Mouse (Mus musculus): ENCODE results near the gene Kif23. TPM values are rescaled to one million over a fixed set of nuclear protein-coding genes. Genes with fewer than 3 reads are reported as not detected.

The Kif23 gene
- polyA plus RNA-seq, 1 experiment from 2014 or later, result 7.7 TPM

DNA sequence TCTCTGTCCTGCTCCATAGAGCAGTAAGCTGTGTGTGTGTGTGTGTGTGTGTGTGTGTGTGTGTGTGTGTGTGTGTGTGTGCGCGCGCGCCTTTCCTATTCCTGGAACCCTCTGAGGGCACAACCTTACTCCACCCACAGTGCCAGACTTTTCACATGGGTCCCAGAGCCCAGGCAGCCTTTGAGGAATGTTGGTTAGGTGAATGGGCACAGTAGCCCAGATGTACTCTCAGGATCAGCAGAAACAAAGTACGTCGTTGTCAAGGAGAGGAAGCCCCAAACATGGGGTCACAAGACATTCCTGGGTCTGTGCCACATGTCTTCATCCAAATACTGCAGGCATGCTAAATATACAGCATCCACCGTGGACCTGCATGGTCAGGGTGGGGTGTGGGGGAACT, 19.4 kb upstream of the Kif23 start:
- 86% methylated on average over 7 of the region's 7 CpGs for WGBS
- no peak overlapping the region for H3K4me3 ChIP-seq (ENCODE audit: low read depth, low read length)
- no peaks in the 10 kb centered on the region for H3K9me3 ChIP-seq (ENCODE audit: low read length)
- H3K9ac ChIP-seq (replicated peaks; ENCODE audit: low read depth), result no peak overlapping the region
- H3K27ac ChIP-seq (ENCODE audit: low read length), result no peak overlapping the region
- TF ChIP-seq CTCF (IDR thresholded peaks at IDR 0.05) (no peak), EP300 (IDR thresholded peaks at IDR 0.05) (no peak)
- no peaks in the 10 kb centered on the region for H3K36me3 ChIP-seq (ENCODE audit: insufficient read depth, low read length)
- no peaks in the 10 kb centered on the region; the same call in 1 of the 2 replicates for H3K4me1 ChIP-seq (ENCODE audit: insufficient read depth, low read depth, low read length)
- no peak overlapping the region for H3K4me2 ChIP-seq (replicated peaks; ENCODE audit: low read depth, low read length)
- no peaks in the 10 kb centered on the region for H3K27me3 ChIP-seq (replicated peaks; ENCODE audit: insufficient read depth, low read length)
- peak; percentile 8; the same call in 1 of the 2 replicates for ATAC-seq
- no peak for DNase-seq (ENCODE audit: low spot score)

DNA sequence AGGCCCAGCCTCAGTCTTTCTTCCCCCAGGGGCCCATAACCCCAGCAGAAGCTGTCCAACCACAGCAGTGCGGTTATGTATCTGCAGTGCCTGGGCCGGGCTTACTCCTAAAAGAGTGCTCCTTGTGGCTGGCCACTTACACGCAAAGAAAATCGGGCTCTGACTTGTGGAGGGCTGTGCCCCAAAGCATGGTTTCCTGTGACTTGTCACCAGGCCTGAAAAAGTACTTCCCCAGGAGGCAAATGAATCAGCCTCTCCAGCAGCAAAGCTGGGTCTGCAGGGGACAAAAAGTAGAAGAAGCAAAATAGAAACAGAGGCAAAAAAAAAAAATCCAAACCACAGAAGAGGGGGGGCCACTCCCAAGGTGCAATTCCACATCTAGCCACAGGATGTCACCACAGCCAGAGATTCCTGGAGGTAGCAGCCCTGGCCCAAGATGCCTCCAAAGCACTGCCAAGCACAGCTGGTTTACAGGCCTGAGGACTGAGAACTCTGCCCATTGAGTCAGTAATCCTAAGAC, 18.9 kb upstream of the Kif23 start:
- TF ChIP-seq CTCF (IDR thresholded peaks at IDR 0.05) (peak; percentile 95), EP300 (IDR thresholded peaks at IDR 0.05) (no peak)
- DNase-seq (ENCODE audit: low spot score) (peak; percentile 80), ATAC-seq (peak; percentile 70)
- H3K9me3 ChIP-seq (ENCODE audit: low read length), result no peaks in the 10 kb centered on the region
- peak overlapping the region; percentile 26; the same call in 1 of the 2 replicates for H3K27ac ChIP-seq (ENCODE audit: low read length)
- H3K36me3 ChIP-seq (ENCODE audit: insufficient read depth, low read length), result no peaks in the 10 kb centered on the region
- H3K4me1 ChIP-seq (ENCODE audit: insufficient read depth, low read depth, low read length), result peaks cover 3% of the 10 kb centered on the region; the same call in 1 of the 2 replicates
- no peak overlapping the region for H3K9ac ChIP-seq (replicated peaks; ENCODE audit: low read depth)
- no peak overlapping the region for H3K4me3 ChIP-seq (ENCODE audit: low read depth, low read length)
- H3K4me2 ChIP-seq (replicated peaks; ENCODE audit: low read depth, low read length), result no peak overlapping the region
- 24% methylated on average over 4 of the region's 4 CpGs for WGBS
- no peaks in the 10 kb centered on the region for H3K27me3 ChIP-seq (replicated peaks; ENCODE audit: insufficient read depth, low read length)

DNA sequence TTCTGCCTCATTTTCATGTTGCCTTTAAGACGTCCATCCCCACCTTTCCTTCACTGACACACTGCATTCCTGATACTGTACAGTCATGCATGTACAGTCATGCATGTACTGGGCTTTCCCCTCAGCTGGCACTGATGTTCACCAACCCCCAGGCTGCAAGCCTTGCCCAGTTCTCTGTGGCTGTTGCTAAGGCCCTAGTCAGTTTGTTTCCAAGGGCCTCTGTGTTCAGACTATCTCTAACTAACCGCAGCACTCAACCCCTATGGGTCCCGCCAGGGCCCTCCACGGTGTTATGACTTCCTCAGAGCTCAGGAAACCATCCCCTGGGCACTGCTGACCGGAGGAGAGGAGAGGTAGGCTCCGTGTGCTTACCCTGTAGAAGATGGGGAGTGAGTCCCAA, 16.8 kb upstream of the Kif23 start:
- no peak overlapping the region for H3K4me3 ChIP-seq (ENCODE audit: low read depth, low read length)
- no peak overlapping the region for H3K27ac ChIP-seq (ENCODE audit: low read length)
- DNase-seq (ENCODE audit: low spot score) (peak; percentile 19), ATAC-seq (0 out of 2 replicates have a peak, but pooled peaks have one; percentile 10)
- TF ChIP-seq CTCF (IDR thresholded peaks at IDR 0.05), result no peak
- TF ChIP-seq EP300 (IDR thresholded peaks at IDR 0.05), result no peak
- H3K4me2 ChIP-seq (replicated peaks; ENCODE audit: low read depth, low read length), result no peak overlapping the region
- H3K27me3 ChIP-seq (replicated peaks; ENCODE audit: insufficient read depth, low read length), result no peaks in the 10 kb centered on the region
- 53% methylated on average over 6 of the region's 6 CpGs for WGBS
- H3K9ac ChIP-seq (replicated peaks; ENCODE audit: low read depth), result no peak overlapping the region
- H3K4me1 ChIP-seq (ENCODE audit: insufficient read depth, low read depth, low read length), result peaks cover 3% of the 10 kb centered on the region; the same call in 1 of the 2 replicates
- H3K36me3 ChIP-seq (ENCODE audit: insufficient read depth, low read length), result no peaks in the 10 kb centered on the region
- no peaks in the 10 kb centered on the region for H3K9me3 ChIP-seq (ENCODE audit: low read length)

GRCm38 (mm10) chr9:61961181-61961580, 14.6 kb upstream of the Kif23 start:
- DNase-seq (ENCODE audit: low spot score), result no peak

DNA sequence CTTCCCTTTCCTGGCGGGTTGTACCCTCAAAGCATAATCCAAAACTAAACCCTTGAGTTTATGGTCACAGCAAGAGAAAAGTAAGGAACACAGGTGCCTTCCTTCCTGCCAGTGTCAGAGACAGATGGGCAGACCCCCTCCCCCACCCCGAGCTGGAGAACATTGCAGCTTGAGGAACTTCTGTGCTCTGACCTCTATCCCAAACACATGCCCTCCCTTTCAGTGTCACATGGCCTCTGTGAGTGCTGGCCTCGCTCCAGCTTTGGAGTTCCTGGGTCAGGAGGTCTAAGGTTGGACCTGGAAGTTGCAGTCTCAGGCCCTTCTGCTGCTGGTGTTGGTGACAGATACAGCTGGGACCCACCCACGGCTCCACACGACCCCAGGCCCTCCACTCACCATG, 14.2 kb upstream of the Kif23 start:
- ATAC-seq (0 out of 2 replicates have a peak, but pooled peaks have one; percentile 8), DNase-seq (ENCODE audit: low spot score) (peak; percentile 67)
- no peak for TF ChIP-seq CTCF (IDR thresholded peaks at IDR 0.05)
- no peak for TF ChIP-seq EP300 (IDR thresholded peaks at IDR 0.05)
- Histone ChIP-seq H3K9me3 (ENCODE audit: low read length) (no peaks in the 10 kb centered on the region), H3K27me3 (replicated peaks; ENCODE audit: insufficient read depth, low read length) (no peaks in the 10 kb centered on the region), H3K4me1 (ENCODE audit: insufficient read depth, low read depth, low read length) (peaks cover 3% of the 10 kb centered on the region; the same call in 1 of the 2 replicates), H3K36me3 (ENCODE audit: insufficient read depth, low read length) (no peaks in the 10 kb centered on the region), H3K4me2 (replicated peaks; ENCODE audit: low read depth, low read length) (no peak overlapping the region), H3K9ac (replicated peaks; ENCODE audit: low read depth) (no peak overlapping the region), H3K27ac (ENCODE audit: low read length) (peak overlapping the region; percentile 86), H3K4me3 (ENCODE audit: low read depth, low read length) (no peak overlapping the region)
- WGBS, result 17% methylated on average over 5 of the region's 5 CpGs

More at GRCm38 (mm10) chr9:61961181-61961580, 14.6 kb upstream of the Kif23 start:
- no peaks in the 10 kb centered on the region for H3K36me3 ChIP-seq (ENCODE audit: insufficient read depth, low read length)
- no peak overlapping the region for H3K9ac ChIP-seq (replicated peaks; ENCODE audit: low read depth)
- no peak overlapping the region for H3K4me3 ChIP-seq (ENCODE audit: low read depth, low read length)
- TF ChIP-seq EP300 (IDR thresholded peaks at IDR 0.05) (no peak), CTCF (IDR thresholded peaks at IDR 0.05) (no peak)
- 84% methylated on average over 4 of the region's 4 CpGs for WGBS
- ATAC-seq, result no peak
- no peaks in the 10 kb centered on the region for H3K27me3 ChIP-seq (replicated peaks; ENCODE audit: insufficient read depth, low read length)
- H3K4me2 ChIP-seq (replicated peaks; ENCODE audit: low read depth, low read length), result no peak overlapping the region
- peak overlapping the region; percentile 86; the same call in 1 of the 2 replicates for H3K27ac ChIP-seq (ENCODE audit: low read length)
- peaks cover 3% of the 10 kb centered on the region; the same call in 1 of the 2 replicates for H3K4me1 ChIP-seq (ENCODE audit: insufficient read depth, low read depth, low read length)
- H3K9me3 ChIP-seq (ENCODE audit: low read length), result no peaks in the 10 kb centered on the region

DNA sequence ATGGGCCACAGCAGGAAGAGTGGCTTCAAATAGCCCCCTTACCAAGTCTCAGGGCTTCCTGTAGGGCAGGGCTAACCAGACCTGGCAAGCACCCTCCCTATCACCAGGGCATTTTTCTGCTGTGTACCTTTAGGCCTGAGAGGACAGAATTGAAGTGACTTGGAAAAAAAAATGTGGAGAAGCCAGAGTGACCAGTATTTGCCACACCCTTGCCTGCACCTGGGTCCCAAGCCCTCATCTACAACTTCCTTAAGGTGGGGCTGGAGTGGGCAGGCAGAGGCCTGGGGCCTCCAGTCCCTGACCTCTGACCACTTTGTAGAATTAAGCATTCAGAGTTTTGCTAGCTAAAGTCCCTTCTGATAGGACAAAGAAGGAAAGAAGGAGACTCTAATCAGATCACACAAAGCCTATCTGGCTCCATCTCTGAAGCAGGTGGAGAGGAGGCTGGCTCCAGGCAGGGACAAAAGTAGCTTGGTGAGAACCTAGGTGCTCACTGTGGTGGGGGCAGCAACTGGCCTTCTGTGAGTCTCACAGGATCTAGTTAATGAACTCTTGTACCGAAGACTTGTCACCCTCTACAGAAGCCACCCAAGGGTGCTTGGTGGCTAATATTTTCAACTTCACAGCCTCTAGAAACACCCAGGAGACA, 13.5 kb upstream of the Kif23 start:
- Histone ChIP-seq H3K9me3 (ENCODE audit: low read length) (no peaks in the 10 kb centered on the region), H3K9ac (replicated peaks; ENCODE audit: low read depth) (no peak overlapping the region), H3K27ac (ENCODE audit: low read length) (peak overlapping the region; percentile 86), H3K27me3 (replicated peaks; ENCODE audit: insufficient read depth, low read length) (no peaks in the 10 kb centered on the region), H3K4me3 (ENCODE audit: low read depth, low read length) (no peak overlapping the region), H3K4me2 (replicated peaks; ENCODE audit: low read depth, low read length) (no peak overlapping the region), H3K36me3 (ENCODE audit: insufficient read depth, low read length) (no peaks in the 10 kb centered on the region), H3K4me1 (ENCODE audit: insufficient read depth, low read depth, low read length) (peaks cover 3% of the 10 kb centered on the region; the same call in 1 of the 2 replicates)
- DNase-seq (ENCODE audit: low spot score) (peak; percentile 90), ATAC-seq (peak; percentile 89)
- WGBS, result 35% methylated on average over 1 of the region's 1 CpGs
- TF ChIP-seq EP300 (IDR thresholded peaks at IDR 0.05) (peak; percentile 62), CTCF (IDR thresholded peaks at IDR 0.05) (no peak)
